Mouse (Mus musculus): ENCODE data around the gene Hspg2. TPM values are rescaled to one million over a fixed set of nuclear protein-coding genes. Genes with fewer than 3 reads are reported as not detected.
A peak's percentile ranks its signal among the peaks of the same experiment; 100 is the strongest.

Gene Hspg2
- polyA plus RNA-seq, 1 experiment from 2014 or later: 3.7 TPM

DNA sequence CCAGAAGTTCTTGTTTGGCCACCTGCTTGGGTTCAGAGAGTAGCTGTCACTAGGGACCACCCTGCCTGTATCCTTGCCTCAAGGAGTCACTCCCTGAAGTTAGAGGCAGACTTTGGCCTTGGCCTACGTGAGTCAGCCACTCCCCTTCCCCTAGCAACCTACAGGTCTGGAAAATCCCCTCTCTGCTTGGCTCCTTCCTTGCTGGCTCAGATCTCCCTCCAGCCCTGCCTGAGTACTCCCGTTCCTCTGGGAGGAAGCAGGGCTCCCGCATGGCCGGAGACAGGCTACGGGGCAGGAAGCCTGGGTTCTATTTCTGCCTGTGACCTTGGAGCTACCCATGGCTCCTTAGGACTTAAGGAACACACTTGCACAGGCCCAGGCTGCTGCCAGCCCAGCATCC, 28.8 kb downstream of the Hspg2 start:
- no peak overlapping the region for H3K4me2 ChIP-seq (replicated peaks)
- peaks cover 14% of the 10 kb centered on the region for H3K4me1 ChIP-seq
- H3K27ac ChIP-seq (replicated peaks): peak overlapping the region; percentile 27; the same call in 1 of the 2 replicates
- no peak overlapping the region for H3K9ac ChIP-seq (replicated peaks)
- WGBS: 87% methylated on average over 5 of the region's 5 CpGs
- H3K27me3 ChIP-seq: no peaks in the 10 kb centered on the region
- H3K4me3 ChIP-seq: no peak overlapping the region
- H3K9me3 ChIP-seq: no peaks in the 10 kb centered on the region
- H3K36me3 ChIP-seq: no peaks in the 10 kb centered on the region
- no peak for ATAC-seq (replicated peaks)

DNA sequence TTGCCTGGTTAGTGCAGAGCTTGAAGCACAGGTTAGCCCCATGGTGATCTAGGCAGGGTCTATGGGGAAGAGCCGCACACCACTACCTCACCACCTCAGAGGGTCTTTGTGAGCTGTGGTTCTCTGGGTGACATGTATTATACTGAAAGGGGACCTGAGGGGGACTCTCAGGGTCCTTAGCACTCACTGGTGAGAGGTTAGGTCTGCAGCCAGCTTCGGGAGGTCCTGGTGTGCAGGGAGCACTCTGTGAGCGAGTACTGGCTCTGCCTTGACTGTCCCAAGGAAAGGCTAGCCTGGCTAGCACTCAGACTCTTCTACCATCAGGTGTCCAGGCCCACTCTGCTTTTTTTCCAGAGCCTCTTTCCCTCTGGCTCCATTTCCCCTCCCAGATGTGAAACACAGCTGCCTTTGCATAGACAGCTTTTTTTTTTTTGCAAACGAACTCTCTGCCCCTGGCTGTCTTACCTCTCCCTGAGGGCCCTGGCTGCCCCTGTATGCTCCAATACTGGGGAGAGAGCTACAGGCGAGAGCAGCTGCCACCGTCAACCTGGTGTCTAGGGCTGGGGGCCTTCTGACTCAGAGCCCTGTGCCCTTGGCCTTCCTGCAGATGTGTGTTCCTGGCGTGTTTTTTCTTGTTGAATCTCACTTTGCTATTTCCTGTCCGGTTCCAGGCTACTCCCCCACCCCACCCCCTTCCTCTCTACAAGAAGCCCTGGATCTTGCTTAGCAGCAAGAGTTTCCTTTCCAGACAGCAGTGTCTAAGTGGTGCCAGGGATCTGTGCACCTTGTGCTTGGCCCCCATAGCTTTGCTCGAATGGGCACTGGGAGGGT, 29.5 kb downstream of the Hspg2 start:
- H3K36me3 ChIP-seq: no peaks in the 10 kb centered on the region
- H3K9ac ChIP-seq (replicated peaks): no peak overlapping the region
- H3K4me1 ChIP-seq: peaks cover 14% of the 10 kb centered on the region
- H3K4me3 ChIP-seq: no peak overlapping the region
- no peaks in the 10 kb centered on the region for H3K9me3 ChIP-seq
- peak overlapping the region; percentile 27; the same call in 1 of the 2 replicates for H3K27ac ChIP-seq (replicated peaks)
- H3K27me3 ChIP-seq: no peaks in the 10 kb centered on the region
- no peak overlapping the region for H3K4me2 ChIP-seq (replicated peaks)
- ATAC-seq (replicated peaks): no peak
- 72% methylated on average over 9 of the region's 9 CpGs for WGBS

DNA sequence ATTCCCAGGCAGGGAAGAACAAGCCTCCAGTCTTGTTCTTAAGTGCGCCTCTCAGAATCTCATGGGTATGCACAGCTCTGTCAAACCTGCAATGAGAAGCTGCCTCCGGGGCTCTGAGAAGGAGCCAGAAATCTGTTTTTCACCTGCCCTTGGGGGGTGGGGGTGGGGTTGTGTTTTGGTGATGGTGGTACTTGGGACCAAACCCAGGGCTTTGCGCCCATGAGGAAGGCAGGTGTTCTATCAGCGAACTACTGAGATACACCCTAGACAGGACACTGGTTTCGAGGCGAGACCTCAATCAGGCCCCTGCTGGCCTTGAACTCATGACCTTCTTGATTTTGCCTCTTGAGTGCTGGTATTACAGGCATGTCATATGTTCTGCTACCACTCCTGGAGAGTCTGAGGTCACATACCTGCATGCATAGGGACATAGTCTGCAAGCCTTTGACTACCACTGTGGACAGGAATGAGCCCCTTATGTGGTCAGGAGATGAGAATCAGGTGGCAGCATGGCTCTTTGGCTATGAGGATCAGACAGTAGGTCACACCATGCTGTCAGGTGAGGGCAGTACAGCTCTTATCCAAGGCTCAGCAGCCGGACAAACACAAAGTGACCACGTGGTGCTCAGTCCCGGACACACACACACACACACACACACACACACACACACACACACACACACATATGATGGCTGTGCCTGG, 30.5 kb downstream of the Hspg2 start:
- Histone ChIP-seq H3K9ac (replicated peaks) (no peak overlapping the region), H3K4me3 (no peak overlapping the region), H3K4me1 (peaks cover 14% of the 10 kb centered on the region), H3K27ac (replicated peaks) (no peak overlapping the region), H3K27me3 (no peaks in the 10 kb centered on the region), H3K4me2 (replicated peaks) (no peak overlapping the region), H3K36me3 (no peaks in the 10 kb centered on the region), H3K9me3 (no peaks in the 10 kb centered on the region)
- WGBS: 89% methylated on average over 9 of the region's 9 CpGs
- no peak for ATAC-seq (replicated peaks)

DNA sequence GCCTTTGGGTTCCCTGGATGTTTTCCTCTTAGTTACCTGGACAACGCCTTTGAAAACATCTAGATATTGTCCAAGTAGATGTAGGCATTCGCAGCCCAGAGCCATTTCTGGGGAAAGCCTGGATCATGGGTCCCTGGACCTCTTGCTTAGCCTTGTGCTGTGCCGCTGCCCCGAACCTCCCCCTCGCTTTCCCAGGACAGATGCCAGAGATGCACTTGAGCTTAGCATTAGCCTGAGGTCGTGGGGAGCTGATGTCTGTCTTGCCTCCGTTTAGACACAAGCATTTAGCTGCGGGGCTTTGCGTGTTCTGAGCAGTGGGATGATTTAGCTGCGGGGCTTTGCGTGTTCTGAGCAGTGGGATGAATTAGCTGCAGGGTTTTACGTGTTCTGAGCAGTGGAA, 31.6 kb downstream of the Hspg2 start:
- Histone ChIP-seq H3K27me3 (no peaks in the 10 kb centered on the region), H3K9ac (replicated peaks) (no peak overlapping the region), H3K4me2 (replicated peaks) (no peak overlapping the region), H3K4me1 (peaks cover 4% of the 10 kb centered on the region), H3K36me3 (no peaks in the 10 kb centered on the region), H3K27ac (replicated peaks) (no peak overlapping the region), H3K4me3 (no peak overlapping the region), H3K9me3 (no peaks in the 10 kb centered on the region)
- no peak for ATAC-seq (replicated peaks)
- 82% methylated on average over 12 of the region's 12 CpGs for WGBS

DNA sequence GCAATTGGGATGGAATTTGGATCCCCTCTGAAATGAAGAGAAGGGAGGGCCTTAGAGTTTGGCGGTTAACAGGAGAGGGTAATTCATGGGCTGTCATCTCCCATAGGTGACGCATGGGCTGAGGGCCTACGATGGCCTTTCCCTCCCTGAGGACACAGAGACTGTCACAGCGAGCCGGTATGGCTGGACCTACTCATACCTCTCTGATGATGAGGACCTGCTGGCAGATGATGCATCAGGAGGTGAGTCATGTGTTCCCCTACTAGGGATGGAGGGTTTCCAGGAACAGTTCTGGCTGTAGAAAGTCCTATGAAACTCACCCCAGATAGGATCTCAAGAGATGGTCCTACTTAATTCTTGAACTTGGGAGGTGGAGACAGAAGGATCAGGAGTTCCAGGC, 32.4 kb downstream of the Hspg2 start:
- Histone ChIP-seq H3K27ac (replicated peaks) (no peak overlapping the region), H3K4me1 (no peaks in the 10 kb centered on the region), H3K9me3 (no peaks in the 10 kb centered on the region), H3K9ac (replicated peaks) (no peak overlapping the region), H3K36me3 (no peaks in the 10 kb centered on the region), H3K4me2 (replicated peaks) (no peak overlapping the region), H3K27me3 (no peaks in the 10 kb centered on the region), H3K4me3 (no peak overlapping the region)
- 94% methylated on average over 5 of the region's 5 CpGs for WGBS
- ATAC-seq (replicated peaks): no peak

DNA sequence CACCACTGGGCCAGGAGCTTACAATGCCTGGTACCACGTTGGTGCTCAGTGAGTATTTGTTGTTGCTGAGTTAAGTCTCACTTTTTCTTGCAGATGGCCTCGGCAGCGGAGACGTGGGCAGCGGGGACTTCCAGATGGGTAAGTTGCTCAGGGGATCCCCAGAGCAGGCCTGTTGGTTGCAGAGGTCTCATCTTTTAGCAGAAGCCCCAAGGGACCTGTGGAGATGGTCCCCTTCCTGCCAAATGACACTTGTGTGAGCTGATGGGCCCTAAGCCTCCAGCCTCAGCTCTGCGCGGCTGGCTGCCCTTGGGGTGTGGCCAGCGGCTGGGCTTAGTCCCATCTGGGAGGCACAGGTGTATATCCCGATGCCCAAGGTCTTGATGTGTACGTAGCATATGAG, 33.6 kb downstream of the Hspg2 start:
- Histone ChIP-seq H3K9me3 (no peaks in the 10 kb centered on the region), H3K4me2 (replicated peaks) (no peak overlapping the region), H3K27ac (replicated peaks) (no peak overlapping the region), H3K4me1 (no peaks in the 10 kb centered on the region), H3K4me3 (no peak overlapping the region), H3K9ac (replicated peaks) (no peak overlapping the region), H3K36me3 (no peaks in the 10 kb centered on the region), H3K27me3 (no peaks in the 10 kb centered on the region)
- ATAC-seq (replicated peaks): no peak
- 91% methylated on average over 10 of the region's 10 CpGs for WGBS

DNA sequence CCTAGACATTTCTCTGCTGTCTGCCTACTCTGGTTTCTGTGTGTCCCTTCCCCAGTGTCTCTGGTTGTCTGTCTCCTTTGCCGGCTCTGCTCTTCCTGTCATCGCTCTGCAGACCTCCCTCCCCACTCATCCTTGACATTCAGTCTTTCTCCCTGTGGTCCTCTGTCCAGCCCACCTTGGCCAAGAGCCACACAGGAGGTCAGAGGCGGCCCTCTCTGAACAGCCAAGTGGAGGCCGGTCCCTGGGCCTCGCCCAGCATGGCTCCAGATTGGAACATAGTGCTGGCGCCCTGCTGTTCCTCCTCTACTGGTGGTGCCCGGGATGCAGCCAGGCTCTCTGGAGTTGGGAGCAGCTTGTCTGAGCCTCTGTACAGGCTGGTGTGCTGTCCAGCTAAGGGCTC, 34.2 kb downstream of the Hspg2 start:
- no peak overlapping the region for H3K9ac ChIP-seq (replicated peaks)
- no peak overlapping the region for H3K4me2 ChIP-seq (replicated peaks)
- no peaks in the 10 kb centered on the region for H3K9me3 ChIP-seq
- H3K36me3 ChIP-seq: no peaks in the 10 kb centered on the region
- no peak overlapping the region for H3K27ac ChIP-seq (replicated peaks)
- H3K4me1 ChIP-seq: no peaks in the 10 kb centered on the region
- 83% methylated on average over 7 of the region's 7 CpGs for WGBS
- H3K27me3 ChIP-seq: no peaks in the 10 kb centered on the region
- ATAC-seq (replicated peaks): no peak
- no peak overlapping the region for H3K4me3 ChIP-seq

DNA sequence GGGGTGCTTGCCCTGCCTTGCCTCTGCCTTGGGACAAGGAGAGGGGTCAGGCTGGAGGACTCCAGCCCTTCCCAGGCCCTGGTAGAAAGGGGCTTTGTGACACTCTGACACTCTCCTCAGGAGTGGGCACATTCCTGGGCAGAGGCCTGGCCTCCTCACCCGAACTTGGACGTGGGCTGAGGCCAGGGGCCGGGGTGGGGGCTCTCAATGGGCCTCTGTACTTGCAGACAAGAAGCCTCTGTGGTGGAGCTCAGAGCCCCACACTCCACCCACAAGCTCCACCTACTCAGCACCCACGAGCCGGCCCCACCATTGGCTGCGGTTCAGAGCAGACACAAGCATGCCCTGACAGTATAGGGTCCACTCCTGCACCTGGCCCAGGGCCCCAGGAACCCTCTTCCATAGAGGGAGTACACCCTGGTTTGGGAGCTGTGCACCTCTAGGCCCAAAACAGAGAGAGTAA, 35.0 kb downstream of the Hspg2 start:
- Histone ChIP-seq H3K27me3 (no peaks in the 10 kb centered on the region), H3K4me1 (no peaks in the 10 kb centered on the region), H3K36me3 (no peaks in the 10 kb centered on the region), H3K9ac (replicated peaks) (no peak overlapping the region), H3K27ac (replicated peaks) (no peak overlapping the region), H3K4me2 (replicated peaks) (no peak overlapping the region), H3K4me3 (no peak overlapping the region), H3K9me3 (no peaks in the 10 kb centered on the region)
- 76% methylated on average over 6 of the region's 6 CpGs for WGBS
- no peak for ATAC-seq (replicated peaks)

DNA sequence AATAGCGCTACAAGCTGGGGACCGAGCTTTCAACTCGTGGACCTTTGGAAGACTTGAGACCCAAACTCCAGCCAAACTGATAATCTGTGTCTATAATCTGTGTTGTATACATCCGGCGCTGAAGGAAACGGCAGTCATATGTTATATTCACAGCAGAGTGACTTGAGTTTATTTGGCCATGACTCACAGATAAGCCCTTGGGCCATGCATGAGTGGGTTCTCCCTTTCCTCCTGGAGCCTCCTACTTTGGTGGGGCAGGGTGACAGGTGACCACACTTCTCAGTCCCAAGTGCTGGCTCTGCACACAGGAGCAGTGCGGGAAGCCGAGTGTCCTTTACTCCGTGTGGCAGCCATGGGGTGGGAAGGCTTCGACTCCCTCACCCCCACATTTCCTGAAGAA, 38.1 kb downstream of the Hspg2 start:
- Histone ChIP-seq H3K4me3 (no peak overlapping the region), H3K27me3 (no peaks in the 10 kb centered on the region), H3K4me2 (replicated peaks) (no peak overlapping the region), H3K9me3 (no peaks in the 10 kb centered on the region), H3K4me1 (peaks cover 9% of the 10 kb centered on the region; the same call in 1 of the 2 replicates), H3K36me3 (no peaks in the 10 kb centered on the region), H3K27ac (replicated peaks) (no peak overlapping the region), H3K9ac (replicated peaks) (no peak overlapping the region)
- 92% methylated on average over 10 of the region's 10 CpGs for WGBS
- ATAC-seq (replicated peaks): no peak

DNA sequence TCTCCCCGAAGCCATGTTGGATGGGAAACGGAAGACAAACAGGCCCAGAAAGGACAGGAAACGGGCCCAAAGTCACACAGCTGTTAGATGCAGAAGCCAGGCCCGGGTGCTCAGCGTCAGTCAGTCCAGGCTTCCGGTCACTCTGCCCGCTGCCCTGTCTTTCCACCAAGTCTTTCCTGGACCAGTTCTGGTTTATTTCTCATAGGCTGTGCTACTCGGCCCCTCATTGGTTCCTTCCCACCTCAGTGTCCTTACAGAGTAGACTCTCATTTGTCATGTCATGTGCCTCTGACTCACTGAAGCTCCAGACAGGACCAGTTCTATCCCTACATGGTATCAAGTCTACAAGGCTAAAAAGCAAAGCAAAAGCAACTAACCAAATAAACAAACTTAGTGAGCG, 41.0 kb downstream of the Hspg2 start:
- 88% methylated on average over 9 of the region's 9 CpGs for WGBS
- Histone ChIP-seq H3K27ac (replicated peaks) (no peak overlapping the region), H3K27me3 (no peaks in the 10 kb centered on the region)

DNA sequence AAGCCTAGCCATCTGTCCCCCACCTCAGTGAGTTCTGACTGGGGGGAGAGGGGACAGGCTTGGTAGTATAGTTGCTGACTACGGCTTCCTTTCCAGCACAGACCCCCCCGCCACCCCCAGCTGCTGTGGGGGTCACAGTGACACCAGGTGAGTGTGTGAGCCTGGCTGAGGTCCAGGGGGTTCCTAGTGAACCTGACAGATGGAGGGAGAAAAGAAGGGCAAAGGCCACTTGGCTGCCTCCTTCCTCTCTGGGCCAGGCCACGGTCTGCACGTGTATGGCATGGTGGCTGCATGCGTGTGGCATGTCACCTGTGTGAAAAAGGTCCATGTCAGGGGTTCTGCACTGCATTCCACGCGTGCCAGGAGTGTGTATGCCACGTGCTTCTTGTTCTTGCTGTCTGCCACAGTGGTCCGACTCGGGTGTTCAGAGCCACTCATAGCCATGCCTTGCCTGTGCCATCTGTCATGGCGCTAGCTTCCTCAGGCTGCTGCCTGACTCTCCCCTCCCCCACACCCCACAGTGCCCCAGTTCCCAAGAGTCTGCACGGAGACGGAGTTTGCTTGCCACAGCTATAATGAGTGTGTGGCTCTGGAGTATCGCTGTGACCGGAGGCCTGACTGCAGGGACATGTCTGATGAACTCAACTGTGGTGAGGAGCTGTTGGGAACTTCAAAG, 41.6 kb downstream of the Hspg2 start:
- Histone ChIP-seq H3K4me2 (replicated peaks) (no peak overlapping the region), H3K4me3 (no peak overlapping the region), H3K36me3 (no peaks in the 10 kb centered on the region), H3K27ac (replicated peaks) (0 out of 2 replicates have a peak overlapping the region, but pooled peaks have one; percentile 6), H3K4me1 (peaks cover 9% of the 10 kb centered on the region; the same call in 1 of the 2 replicates), H3K27me3 (no peaks in the 10 kb centered on the region), H3K9me3 (no peaks in the 10 kb centered on the region), H3K9ac (replicated peaks) (no peak overlapping the region)
- ATAC-seq (replicated peaks): peak; percentile 78
- WGBS: 68% methylated on average over 15 of the region's 15 CpGs

More for the DNA sequence above, 41.0 kb downstream of the Hspg2 start:
- ATAC-seq (replicated peaks): no peak
- Histone ChIP-seq H3K4me1 (peaks cover 9% of the 10 kb centered on the region; the same call in 1 of the 2 replicates), H3K9me3 (no peaks in the 10 kb centered on the region), H3K4me2 (replicated peaks) (no peak overlapping the region), H3K9ac (replicated peaks) (no peak overlapping the region), H3K4me3 (no peak overlapping the region), H3K36me3 (no peaks in the 10 kb centered on the region)

DNA sequence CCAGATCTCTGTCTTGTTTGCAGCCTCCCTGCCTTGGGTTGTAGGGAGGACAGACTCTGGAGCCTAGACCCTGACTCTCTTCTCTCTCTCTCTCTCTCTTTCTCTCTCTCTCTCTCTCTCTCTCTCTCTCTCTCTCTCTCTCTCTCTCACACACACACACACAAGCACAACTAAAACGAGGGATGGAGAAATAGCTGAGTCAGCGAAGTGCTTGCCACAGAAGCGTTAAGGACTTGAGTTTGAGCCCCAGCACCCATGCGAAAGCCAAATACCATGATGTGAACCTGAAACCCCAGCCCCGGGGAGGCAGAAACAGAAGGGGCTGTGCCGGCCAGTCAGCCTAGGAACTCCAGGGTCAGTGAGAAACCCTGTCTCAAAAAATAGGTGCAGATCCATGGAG, 44.3 kb downstream of the Hspg2 start:
- Histone ChIP-seq H3K4me2 (replicated peaks) (no peak overlapping the region), H3K9ac (replicated peaks) (no peak overlapping the region), H3K27ac (replicated peaks) (no peak overlapping the region), H3K4me1 (peaks cover 9% of the 10 kb centered on the region; the same call in 1 of the 2 replicates), H3K4me3 (no peak overlapping the region), H3K9me3 (no peaks in the 10 kb centered on the region), H3K27me3 (no peaks in the 10 kb centered on the region), H3K36me3 (no peaks in the 10 kb centered on the region)
- ATAC-seq (replicated peaks): no peak
- WGBS: 90% methylated on average over 6 of the region's 6 CpGs

Data from forebrain, embryonic 15.5 days (tissue).